Mouse (Mus musculus) thymus, adult 2 months (tissue): ENCODE results near the gene Slitrk5. TPM values are rescaled to one million over a fixed set of nuclear protein-coding genes. Genes with fewer than 3 reads are reported as not detected.
"Not testable (repeated sequence)": the region's sequence is repeated elsewhere in the genome, so short reads cannot be mapped to it uniquely, and the experiment has no call there.

Experiments used
- DNase-seq: peaks from one replicate; pipeline ENCODE4 v3.0.0; 2021
- H3K27ac ChIP-seq: fragments of 200-500 bp; 2 replicates; pipeline ENCODE4 v1.5.1; 2012; ENCODE audit warnings: low read length, control low read depth; ENCODE audit not compliant: control insufficient read depth, insufficient read depth
- H3K27me3 ChIP-seq: fragments of 200-500 bp; 2 replicates; pipeline ENCODE4 v1.6.1; 2012; ENCODE audit warnings: mild to moderate bottlenecking, low read length, moderate library complexity, mixed read lengths; ENCODE audit not compliant: control insufficient read depth, insufficient read depth
- H3K36me3 ChIP-seq: fragments of 200-500 bp; 2 replicates; pipeline ENCODE4 v1.6.1; 2012; ENCODE audit warnings: mild to moderate bottlenecking, low read length, moderate library complexity; ENCODE audit not compliant: control insufficient read depth, insufficient read depth
- H3K4me1 ChIP-seq: fragments of 200-500 bp; replicated peaks from 2 replicates; pipeline ENCODE4 v1.6.1; 2012; ENCODE audit warnings: low read length; ENCODE audit not compliant: control insufficient read depth, insufficient read depth
- H3K4me3 ChIP-seq: fragments of 200-500 bp; 2 replicates; pipeline ENCODE4 v1.5.1; 2012; ENCODE audit warnings: mild to moderate bottlenecking, low read length, control low read depth, moderate library complexity; ENCODE audit not compliant: control insufficient read depth, insufficient read depth
- CTCF ChIP-seq: fragments of 200-500 bp; IDR thresholded peaks from 2 replicates; pipeline ENCODE4 v1.5.1; 2012; ENCODE audit warnings: mild to moderate bottlenecking, control low read depth, low read length, moderate library complexity, borderline replicate concordance; ENCODE audit not compliant: control insufficient read depth, poor library complexity, insufficient read depth; ENCODE audit errors: extremely low read depth
- POLR2A ChIP-seq: fragments of 200-500 bp; IDR thresholded peaks from 2 replicates; pipeline ENCODE4 v1.6.1; 2012; ENCODE audit warnings: mild to moderate bottlenecking, low read length, control low read depth, moderate library complexity; ENCODE audit not compliant: control insufficient read depth, poor library complexity, insufficient read depth; ENCODE audit errors: extremely low read depth
- WGBS: fragments of 180-500 bp; shearing (Covaris S2); methylation state at CpG from one replicate; pipeline ENCODE4 v1.1.7; 2018; 5-methylcytosine and 5-hydroxymethylcytosine counted together
- polyA plus RNA-seq: library from polyadenylated mRNA; depleted of rRNA; stranded (reverse); fragments of >200 nt; gene quantifications from 2 replicates; pipeline ENCODE4 v1.2.3, GENCODE M21; 2012

The Slitrk5 gene
- polyA plus RNA-seq, 1 experiment, result 0.44 TPM

DNA sequence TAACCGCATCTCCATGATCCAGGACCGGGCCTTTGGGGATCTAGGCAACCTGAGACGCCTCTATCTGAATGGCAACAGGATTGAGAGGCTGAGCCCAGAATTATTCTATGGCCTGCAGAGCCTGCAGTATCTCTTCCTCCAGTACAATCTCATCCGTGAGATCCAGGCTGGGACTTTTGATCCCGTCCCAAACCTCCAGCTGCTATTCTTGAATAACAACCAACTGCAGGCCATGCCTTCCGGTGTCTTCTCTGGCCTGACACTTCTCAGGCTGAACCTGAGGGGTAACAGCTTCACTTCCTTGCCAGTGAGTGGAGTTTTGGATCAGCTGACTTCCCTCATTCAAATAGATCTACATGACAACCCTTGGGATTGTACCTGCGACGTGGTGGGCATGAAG, 5.4 kb downstream of the Slitrk5 start:
- Histone ChIP-seq H3K4me1 (no peaks in the 10 kb centered on the region), H3K27ac (no peak overlapping the region), H3K36me3 (no peaks in the 10 kb centered on the region), H3K27me3 (no peaks in the 10 kb centered on the region; the same call in 1 of the 2 replicates), H3K4me3 (no peak overlapping the region)
- WGBS, result 67% methylated on average over 8 of the region's 8 CpGs
- DNase-seq, result no peak
- TF ChIP-seq POLR2A (no peak), CTCF (no peak)

DNA sequence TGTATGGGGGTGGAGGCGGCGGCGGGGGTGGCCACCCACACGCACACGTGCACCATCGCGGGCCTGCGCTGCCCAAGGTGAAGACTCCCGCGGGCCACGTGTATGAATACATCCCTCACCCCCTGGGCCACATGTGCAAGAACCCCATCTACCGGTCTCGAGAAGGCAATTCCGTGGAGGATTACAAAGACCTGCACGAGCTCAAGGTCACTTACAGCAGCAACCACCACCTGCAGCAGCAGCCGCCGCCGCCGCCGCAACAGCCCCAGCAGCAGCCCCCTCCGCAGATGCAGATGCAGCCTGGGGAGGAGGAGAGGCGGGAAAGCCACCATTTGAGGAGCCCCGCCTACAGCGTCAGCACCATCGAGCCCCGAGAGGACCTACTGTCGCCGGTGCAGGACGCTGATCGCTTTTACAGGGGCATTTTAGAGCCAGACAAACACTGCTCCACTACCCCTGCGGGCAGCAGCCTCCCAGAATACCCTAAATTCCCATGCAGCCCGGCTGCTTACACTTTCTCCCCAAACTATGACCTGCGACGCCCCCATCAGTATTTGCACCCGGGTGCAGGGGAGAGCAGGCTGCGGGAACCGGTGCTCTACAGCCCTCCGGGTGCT, 6.3 kb downstream of the Slitrk5 start:
- Histone ChIP-seq H3K27ac (no peak overlapping the region), H3K4me1 (no peaks in the 10 kb centered on the region), H3K36me3 (no peaks in the 10 kb centered on the region), H3K27me3 (no peaks in the 10 kb centered on the region; the same call in 1 of the 2 replicates), H3K4me3 (no peak overlapping the region)
- no peak for DNase-seq
- 2% methylated on average over 38 of the region's 38 CpGs for WGBS
- TF ChIP-seq POLR2A (no peak), CTCF (no peak)

DNA sequence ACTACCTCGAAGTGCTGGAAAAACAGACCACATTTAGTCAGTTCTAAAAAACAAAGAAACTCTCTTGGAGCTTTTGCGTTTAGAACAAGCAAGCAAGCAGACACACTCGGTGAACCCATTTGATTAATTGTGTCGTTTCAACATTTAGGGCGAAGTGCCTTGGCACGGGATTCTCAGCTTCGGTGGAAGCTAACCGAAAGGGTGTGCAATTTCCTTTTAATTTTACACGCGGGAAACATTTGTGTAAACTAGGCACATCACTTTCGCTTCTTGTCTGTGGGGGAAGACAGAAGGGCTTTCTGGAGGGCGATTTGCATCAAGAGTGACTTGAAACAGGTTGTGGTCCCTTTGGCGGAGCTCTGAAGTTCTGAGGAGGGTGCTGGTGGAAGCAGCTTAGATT, 6.9 kb downstream of the Slitrk5 start:
- H3K27ac ChIP-seq, result no peak overlapping the region
- no peak for TF ChIP-seq POLR2A
- no peak for TF ChIP-seq CTCF
- no peak for DNase-seq
- H3K4me1 ChIP-seq, result no peaks in the 10 kb centered on the region
- WGBS, result 4% methylated on average over 13 of the region's 13 CpGs
- H3K36me3 ChIP-seq, result no peaks in the 10 kb centered on the region
- H3K4me3 ChIP-seq, result no peak overlapping the region
- H3K27me3 ChIP-seq, result no peaks in the 10 kb centered on the region; the same call in 1 of the 2 replicates

DNA sequence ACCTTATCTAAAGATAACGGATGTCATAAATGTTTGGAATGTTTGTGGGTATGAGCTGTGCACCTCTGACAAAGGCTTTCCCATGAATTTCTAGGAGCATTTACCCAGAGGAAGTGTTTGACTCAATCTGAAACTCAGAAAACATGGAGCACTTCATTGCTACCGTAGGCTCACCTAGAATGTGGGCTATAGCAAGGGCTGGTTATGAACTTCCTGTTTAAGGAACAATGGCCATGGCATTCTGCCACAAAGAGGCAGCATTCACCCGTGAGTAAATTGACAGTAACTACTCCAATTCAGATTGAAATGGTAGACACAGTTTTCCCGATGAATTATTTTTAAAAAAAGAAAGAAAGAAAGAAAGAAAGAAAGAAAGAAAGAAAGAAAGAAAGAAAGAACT, 8.6 kb downstream of the Slitrk5 start:
- Histone ChIP-seq H3K27me3 (no peaks in the 10 kb centered on the region; the same call in 1 of the 2 replicates), H3K4me3 (no peak overlapping the region), H3K4me1 (no peaks in the 10 kb centered on the region), H3K36me3 (no peaks in the 10 kb centered on the region), H3K27ac (no peak overlapping the region)
- TF ChIP-seq POLR2A (no peak), CTCF (no peak)
- no peak for DNase-seq
- 45% methylated on average over 4 of the region's 4 CpGs for WGBS

DNA sequence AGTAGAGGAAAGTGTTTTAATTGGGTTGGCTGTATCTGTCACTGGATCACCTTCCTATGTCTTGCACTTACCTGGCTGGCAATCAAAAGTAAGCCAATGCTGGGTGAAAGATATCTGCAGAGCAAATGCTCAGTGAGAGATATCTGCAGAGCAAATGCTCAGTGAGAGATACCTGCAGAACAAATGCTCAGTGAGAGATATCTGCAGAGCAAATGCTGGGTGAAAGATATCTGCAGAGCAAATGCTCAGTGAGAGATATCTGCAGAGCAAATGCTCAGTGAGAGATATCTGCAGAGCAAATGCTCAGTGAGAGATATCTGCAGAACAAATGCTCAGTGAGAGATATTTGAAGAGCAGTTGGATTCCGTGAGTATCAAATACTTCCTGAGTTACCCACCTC, 15.2 kb downstream of the Slitrk5 start:
- H3K36me3 ChIP-seq, DNase-seq, H3K27ac ChIP-seq, H3K27me3 ChIP-seq, H3K4me3 ChIP-seq, H3K4me1 ChIP-seq: not testable (repeated sequence)
- 64% methylated on average over 1 of the region's 1 CpGs for WGBS

DNA sequence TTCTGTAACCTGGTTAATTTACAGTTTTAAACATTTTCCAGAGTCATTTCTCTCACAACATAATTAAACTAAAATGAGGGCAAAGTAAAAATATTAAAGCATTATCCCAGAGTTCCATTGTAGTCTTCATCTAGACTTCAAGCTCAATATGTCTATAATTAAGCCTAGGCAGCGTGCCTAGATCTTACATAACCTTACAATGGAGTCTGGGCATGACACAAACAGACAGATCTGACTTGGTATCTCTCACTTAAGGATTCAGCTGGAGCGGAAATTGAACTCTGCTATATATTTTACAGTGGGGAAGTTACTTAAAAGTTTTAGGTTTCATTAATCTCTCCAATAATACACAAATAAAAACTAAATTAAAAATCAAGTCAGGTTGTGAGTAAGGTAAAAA, 54.9 kb downstream of the Slitrk5 start:
- H3K4me1 ChIP-seq, result no peaks in the 10 kb centered on the region
- no peak overlapping the region for H3K4me3 ChIP-seq
- H3K27ac ChIP-seq, result no peak overlapping the region
- no peak for DNase-seq
- TF ChIP-seq POLR2A (no peak), CTCF (no peak)
- 71% methylated on average over 2 of the region's 2 CpGs for WGBS
- H3K27me3 ChIP-seq, result no peaks in the 10 kb centered on the region
- no peaks in the 10 kb centered on the region for H3K36me3 ChIP-seq
